Mouse (Mus musculus): ENCODE measurements around the gene Mrps11. TPM values are rescaled to one million over a fixed set of nuclear protein-coding genes. Genes with fewer than 3 reads are reported as not detected.

The Mrps11 gene
- polyA plus RNA-seq, 1 experiment from 2014 or later = 78.9 TPM

GRCm38 (mm10) chr7:78799730-78800496 lies 17.0 kb downstream of the Mrps11 start:
- H3K4me1 ChIP-seq = no peaks in the 10 kb centered on the region
- no peak overlapping the region for H3K27ac ChIP-seq
- no peaks in the 10 kb centered on the region for H3K36me3 ChIP-seq
- H3K4me3 ChIP-seq = no peak overlapping the region
- no peak for DNase-seq (ENCODE audit: low spot score)
- H3K9me3 ChIP-seq = no peaks in the 10 kb centered on the region
- WGBS = 69% methylated on average over 9 of the region's 9 CpGs
- 0 out of 2 replicates have a peak, but pooled peaks cover 5% of the 10 kb centered on the region for H3K27me3 ChIP-seq (ENCODE audit: insufficient read depth, poor library complexity, severe bottlenecking)

- no peak overlapping the region for H3K27ac ChIP-seq
- H3K9me3 ChIP-seq = no peaks in the 10 kb centered on the region
- H3K36me3 ChIP-seq = no peaks in the 10 kb centered on the region
- H3K27me3 ChIP-seq (ENCODE audit: insufficient read depth, poor library complexity, severe bottlenecking) = 0 out of 2 replicates have a peak, but pooled peaks cover 5% of the 10 kb centered on the region
- no peak overlapping the region for H3K4me3 ChIP-seq
- no peak for DNase-seq (ENCODE audit: low spot score)
- H3K4me1 ChIP-seq = no peaks in the 10 kb centered on the region
- WGBS = 81% methylated on average over 3 of the region's 3 CpGs
Observed at GRCm38 (mm10) chr7:78803841-78804240, 20.9 kb downstream of the Mrps11 start.

DNA sequence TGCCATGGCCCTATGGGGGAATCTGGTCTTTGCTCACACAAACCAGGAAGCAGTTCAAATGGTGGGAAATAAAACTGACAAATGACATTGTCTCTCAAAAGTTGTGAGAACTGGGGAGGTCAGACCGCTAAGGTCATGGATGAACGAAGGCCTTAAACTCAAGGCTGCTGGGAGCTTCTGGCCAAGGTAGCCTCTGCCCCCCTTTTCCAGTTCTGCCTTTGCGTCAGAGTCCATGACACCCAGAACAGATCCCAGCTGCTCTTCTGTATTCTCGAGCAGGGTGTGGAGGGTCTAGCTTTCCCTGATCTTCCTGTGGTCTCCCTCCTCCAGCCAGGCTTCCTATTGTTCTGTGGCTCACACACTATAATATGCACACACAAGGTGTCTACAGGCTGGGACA lies 24.3 kb downstream of the Mrps11 start:
- DNase-seq (ENCODE audit: low spot score) = no peak
- Histone ChIP-seq H3K36me3 (no peaks in the 10 kb centered on the region), H3K4me3 (no peak overlapping the region), H3K27ac (no peak overlapping the region), H3K4me1 (no peaks in the 10 kb centered on the region), H3K27me3 (ENCODE audit: insufficient read depth, poor library complexity, severe bottlenecking) (no peaks in the 10 kb centered on the region), H3K9me3 (no peaks in the 10 kb centered on the region)
- 83% methylated on average over 4 of the region's 4 CpGs for WGBS

DNA sequence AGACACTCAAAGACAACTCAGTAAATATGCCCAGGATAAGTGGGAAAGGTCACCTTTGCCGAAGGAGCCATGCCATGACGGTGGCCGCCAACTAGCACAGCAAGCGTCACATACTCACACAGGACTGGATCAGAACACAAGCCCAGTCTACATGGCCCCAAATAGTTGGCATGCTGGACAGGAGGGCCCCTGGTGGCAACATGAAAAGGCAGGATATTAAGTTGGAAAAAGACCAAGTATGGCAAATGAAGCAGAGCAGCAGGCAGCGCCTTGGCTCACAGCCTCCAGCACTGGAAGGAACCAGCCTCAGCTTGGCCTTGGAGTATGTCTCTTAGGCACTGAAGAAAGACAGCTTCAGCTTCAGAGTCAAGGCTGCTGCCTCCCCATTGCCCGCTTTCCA lies 30.9 kb downstream of the Mrps11 start:
- no peak overlapping the region for H3K4me3 ChIP-seq
- H3K36me3 ChIP-seq = no peaks in the 10 kb centered on the region
- peaks cover 6% of the 10 kb centered on the region; the same call in 1 of the 2 replicates for H3K4me1 ChIP-seq
- no peaks in the 10 kb centered on the region for H3K27me3 ChIP-seq (ENCODE audit: insufficient read depth, poor library complexity, severe bottlenecking)
- WGBS = 87% methylated on average over 6 of the region's 6 CpGs
- H3K27ac ChIP-seq = no peak overlapping the region
- no peaks in the 10 kb centered on the region for H3K9me3 ChIP-seq
- no peak for DNase-seq (ENCODE audit: low spot score)

- no peaks in the 10 kb centered on the region for H3K9me3 ChIP-seq
- peaks cover 6% of the 10 kb centered on the region; the same call in 1 of the 2 replicates for H3K4me1 ChIP-seq
- DNase-seq (ENCODE audit: low spot score) = no peak
- H3K36me3 ChIP-seq = no peaks in the 10 kb centered on the region
- H3K27me3 ChIP-seq (ENCODE audit: insufficient read depth, poor library complexity, severe bottlenecking) = no peaks in the 10 kb centered on the region
- no peak overlapping the region for H3K4me3 ChIP-seq
- no peak overlapping the region for H3K27ac ChIP-seq
Observed at GRCm38 (mm10) chr7:78814766-78815165, 31.8 kb downstream of the Mrps11 start.

GRCm38 (mm10) chr7:78818336-78818735 lies 35.4 kb downstream of the Mrps11 start:
- H3K4me3 ChIP-seq = no peak overlapping the region
- peaks cover 6% of the 10 kb centered on the region; the same call in 1 of the 2 replicates for H3K4me1 ChIP-seq
- no peaks in the 10 kb centered on the region for H3K27me3 ChIP-seq (ENCODE audit: insufficient read depth, poor library complexity, severe bottlenecking)
- no peaks in the 10 kb centered on the region for H3K9me3 ChIP-seq
- no peak for DNase-seq (ENCODE audit: low spot score)
- 70% methylated on average over 12 of the region's 12 CpGs for WGBS
- no peak overlapping the region for H3K27ac ChIP-seq
- H3K36me3 ChIP-seq = peaks cover 3% of the 10 kb centered on the region; the same call in 1 of the 2 replicates

- H3K36me3 ChIP-seq = peaks cover 47% of the 10 kb centered on the region
- 63% methylated on average over 9 of the region's 9 CpGs for WGBS
- H3K9me3 ChIP-seq = no peaks in the 10 kb centered on the region
- H3K4me3 ChIP-seq = no peak overlapping the region
- H3K27ac ChIP-seq = no peak overlapping the region
- H3K27me3 ChIP-seq (ENCODE audit: insufficient read depth, poor library complexity, severe bottlenecking) = no peaks in the 10 kb centered on the region
- no peaks in the 10 kb centered on the region; the same call in 1 of the 2 replicates for H3K4me1 ChIP-seq
- no peak for DNase-seq (ENCODE audit: low spot score)
Observed at GRCm38 (mm10) chr7:78826682-78827385, 43.9 kb downstream of the Mrps11 start.

DNA sequence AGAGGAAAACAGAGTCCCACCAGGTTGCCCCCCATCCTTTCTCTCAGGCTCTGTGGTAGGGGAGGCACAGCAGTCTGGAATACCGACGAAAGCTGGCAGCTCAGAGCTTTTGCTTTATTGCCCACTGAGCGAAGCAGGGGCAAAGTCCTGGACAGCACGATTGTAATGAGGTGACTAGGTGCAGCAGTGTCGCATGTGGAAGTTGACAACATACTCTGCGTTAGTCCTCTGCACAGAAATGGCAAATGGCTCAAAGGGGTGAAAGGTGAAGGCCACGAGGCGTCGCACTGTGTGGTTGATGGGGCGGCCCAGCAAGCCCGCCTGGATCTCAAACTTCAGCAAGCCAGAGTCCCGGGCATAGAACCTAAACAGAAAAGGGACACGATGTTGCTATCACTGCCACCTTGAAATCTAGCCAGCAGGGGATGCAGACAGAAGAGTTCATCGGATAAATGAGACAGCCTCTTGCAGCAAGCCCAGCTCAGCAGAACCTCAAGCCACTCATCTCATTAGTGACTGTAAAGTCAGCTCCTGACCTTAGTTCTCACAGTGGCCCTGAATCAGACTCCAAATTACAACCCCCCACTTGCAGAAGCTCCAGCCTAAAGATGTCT lies 44.9 kb downstream of the Mrps11 start:
- WGBS = 85% methylated on average over 14 of the region's 14 CpGs
- no peak for DNase-seq (ENCODE audit: low spot score)
- Histone ChIP-seq H3K9me3 (no peaks in the 10 kb centered on the region), H3K27me3 (ENCODE audit: insufficient read depth, poor library complexity, severe bottlenecking) (no peaks in the 10 kb centered on the region), H3K27ac (no peak overlapping the region), H3K4me3 (no peak overlapping the region), H3K36me3 (peaks cover 47% of the 10 kb centered on the region), H3K4me1 (no peaks in the 10 kb centered on the region; the same call in 1 of the 2 replicates)

- no peaks in the 10 kb centered on the region for H3K4me1 ChIP-seq
- H3K36me3 ChIP-seq = peaks cover 48% of the 10 kb centered on the region
- H3K4me3 ChIP-seq = no peak overlapping the region
- WGBS = 83% methylated on average over 4 of the region's 4 CpGs
- no peak for DNase-seq (ENCODE audit: low spot score)
- no peak overlapping the region for H3K27ac ChIP-seq
- no peaks in the 10 kb centered on the region for H3K27me3 ChIP-seq (ENCODE audit: insufficient read depth, poor library complexity, severe bottlenecking)
- H3K9me3 ChIP-seq = no peaks in the 10 kb centered on the region
Observed at GRCm38 (mm10) chr7:78835656-78836055, 52.7 kb downstream of the Mrps11 start.

DNA sequence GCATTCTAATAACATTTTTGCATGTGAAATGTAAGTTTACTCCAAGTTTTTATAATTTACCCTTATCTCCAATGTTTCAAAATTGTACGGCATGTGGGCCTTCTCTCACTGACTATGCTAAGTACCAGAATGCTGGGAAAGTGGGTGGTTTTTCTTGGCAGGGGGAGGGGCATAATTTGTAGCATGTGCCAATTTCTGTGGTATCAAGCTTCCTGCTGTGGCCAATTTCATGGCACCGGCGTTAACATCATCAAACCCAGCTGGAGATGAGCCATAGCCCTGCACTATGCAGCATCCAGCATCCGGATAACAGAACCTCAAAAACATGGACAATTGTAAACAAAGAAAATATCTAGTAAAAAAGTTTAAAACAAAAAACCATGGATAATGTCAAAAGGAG lies 54.3 kb downstream of the Mrps11 start:
- no peaks in the 10 kb centered on the region for H3K9me3 ChIP-seq
- no peaks in the 10 kb centered on the region; the same call in 1 of the 2 replicates for H3K4me1 ChIP-seq
- no peak overlapping the region for H3K4me3 ChIP-seq
- WGBS = 93% methylated on average over 4 of the region's 4 CpGs
- DNase-seq (ENCODE audit: low spot score) = no peak
- H3K27me3 ChIP-seq (ENCODE audit: insufficient read depth, poor library complexity, severe bottlenecking) = no peaks in the 10 kb centered on the region
- H3K36me3 ChIP-seq = peaks cover 58% of the 10 kb centered on the region
- H3K27ac ChIP-seq = no peak overlapping the region

DNA sequence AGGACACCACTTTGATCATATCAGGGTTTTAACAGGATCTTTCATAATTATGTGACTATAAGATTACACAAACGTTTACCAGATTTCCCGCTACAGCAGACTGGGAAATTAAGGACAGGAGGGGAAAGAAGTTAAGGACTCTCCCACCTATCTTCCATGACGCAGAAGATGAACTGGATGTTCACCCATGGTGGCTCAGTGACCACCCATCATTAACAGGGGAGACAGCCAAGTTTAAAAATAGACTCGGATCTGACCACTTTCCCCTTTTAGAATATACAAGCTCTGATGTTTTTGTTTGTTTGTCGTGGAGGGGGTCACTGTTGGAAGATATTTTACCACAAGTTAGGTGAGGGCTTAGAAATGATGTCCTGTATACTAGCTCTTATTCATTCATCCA lies 58.7 kb downstream of the Mrps11 start:
- H3K4me1 ChIP-seq = peaks cover 8% of the 10 kb centered on the region; the same call in 1 of the 2 replicates
- no peak for DNase-seq (ENCODE audit: low spot score)
- no peak overlapping the region for H3K4me3 ChIP-seq
- H3K27ac ChIP-seq = no peak overlapping the region
- WGBS = 75% methylated on average over 5 of the region's 5 CpGs
- peaks cover 57% of the 10 kb centered on the region for H3K36me3 ChIP-seq
- no peaks in the 10 kb centered on the region for H3K9me3 ChIP-seq
- no peaks in the 10 kb centered on the region for H3K27me3 ChIP-seq (ENCODE audit: insufficient read depth, poor library complexity, severe bottlenecking)
